Mouse (Mus musculus) limb, embryonic 14.5 days (tissue): ENCODE measurements around the gene Myo5c. TPM values are rescaled to one million over a fixed set of nuclear protein-coding genes. Genes with fewer than 3 reads are reported as not detected.

Source experiments
- ATAC-seq: fragments of 200-750 bp; cut with Nextera tagmentation; 2 replicates; pipeline ENCODE4 v1.8.0; 2017; ENCODE audit warnings: low read depth, moderate number of reproducible peaks, moderate TSS enrichment; ENCODE audit not compliant: low FRiP score
- DNase-seq: peaks from one replicate; pipeline ENCODE4 v3.0.0-alpha.2; 2015; ENCODE audit warnings: low spot score
- H3K27ac ChIP-seq: fragments of 300-500 bp; sonication (generic); replicated peaks from 2 replicates; pipeline ENCODE4 v1.5.1; 2014; ENCODE audit warnings: low read depth, mild to moderate bottlenecking, low read length, moderate library complexity, mixed read lengths
- H3K27me3 ChIP-seq: fragments of 300-500 bp; sonication (generic); 2 replicates; pipeline ENCODE4 v1.6.1; 2014; ENCODE audit warnings: low read length, mixed read lengths; ENCODE audit not compliant: control insufficient read depth, insufficient read depth
- H3K36me3 ChIP-seq: fragments of 300-500 bp; sonication (generic); 2 replicates; pipeline ENCODE4 v1.6.1; 2014; ENCODE audit warnings: mild to moderate bottlenecking, low read length, moderate library complexity, mixed read lengths; ENCODE audit not compliant: control insufficient read depth, insufficient read depth
- H3K4me1 ChIP-seq: fragments of 300-500 bp; sonication (generic); 2 replicates; pipeline ENCODE4 v1.6.1; 2014; ENCODE audit warnings: antibody characterized with exemption, low read length, mixed read lengths; ENCODE audit not compliant: control insufficient read depth, insufficient read depth
- H3K4me2 ChIP-seq: fragments of 300-500 bp; sonication (generic); replicated peaks from 2 replicates; pipeline ENCODE4 v1.6.1; 2014; ENCODE audit warnings: low read depth, mild to moderate bottlenecking, low read length, moderate library complexity; ENCODE audit not compliant: severe bottlenecking
- H3K4me3 ChIP-seq: fragments of 300-500 bp; sonication (generic); replicated peaks from 2 replicates; pipeline ENCODE4 v1.5.1; 2014; ENCODE audit warnings: low read length
- H3K9ac ChIP-seq: fragments of 300-500 bp; sonication (generic); 2 replicates; pipeline ENCODE4 v1.6.1; 2014; ENCODE audit warnings: mild to moderate bottlenecking, low read depth, low read length, moderate library complexity; ENCODE audit not compliant: severe bottlenecking
- H3K9me3 ChIP-seq: fragments of 300-500 bp; sonication (generic); 2 replicates; pipeline ENCODE4 v1.6.1; 2016; ENCODE audit warnings: low read length; ENCODE audit not compliant: control insufficient read depth
- POLR2A ChIP-seq: fragments of 200-500 bp; IDR thresholded peaks from 2 replicates; pipeline ENCODE4 v1.8.0; 2012; ENCODE audit warnings: inconsistent platforms, mild to moderate bottlenecking, moderate library complexity, borderline replicate concordance; ENCODE audit not compliant: insufficient read depth, insufficient read length; ENCODE audit errors: extremely low read depth
- WGBS: fragments of 180-500 bp; shearing (Covaris S2); extraction: QIAGEN DNeasy Blood & Tissue Kit; methylation state at CpG from one replicate; pipeline ENCODE4 v1.1.7; 2014; 5-methylcytosine and 5-hydroxymethylcytosine counted together
- polyA plus RNA-seq, 2 experiments: library from polyadenylated mRNA; depleted of rRNA in 1 of 2; stranded (reverse) in 1 of 2; unstranded in 1 of 2; fragments of >200 nt; fragmentation: Nextera tagmentation in 1 of 2; extraction: Ambion mirVana in 1 of 2; gene quantifications; 2 replicates each; pipeline versions ENCODE4 v1.2.1 to v1.2.3; 2012 to 2014

Myo5c gene
- polyA plus RNA-seq, 2 experiments: 0.15 to 0.52 TPM

DNA sequence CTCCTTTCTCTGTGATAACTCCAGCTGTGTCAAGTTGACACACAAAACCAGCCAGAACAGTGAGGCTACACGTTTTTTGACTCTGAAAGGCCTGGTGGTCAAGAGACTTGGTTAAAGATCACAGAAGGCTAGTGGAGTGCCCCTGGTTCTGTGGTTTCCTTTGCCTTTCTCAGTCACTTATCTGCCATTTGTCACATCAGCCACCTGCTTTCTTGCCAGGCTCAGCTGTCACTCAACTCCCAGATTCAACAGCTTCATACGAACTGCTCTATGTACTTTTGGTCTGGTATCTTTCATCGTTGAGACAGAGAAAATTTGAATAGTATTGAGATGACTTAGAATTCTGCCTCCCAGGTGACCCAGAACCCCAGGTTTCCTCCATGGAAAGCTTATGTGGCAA lies 21.9 kb downstream of the Myo5c start:
- H3K4me1 ChIP-seq: no peaks in the 10 kb centered on the region
- no peak for DNase-seq
- no peak overlapping the region for H3K4me3 ChIP-seq
- H3K9me3 ChIP-seq: no peaks in the 10 kb centered on the region
- no peaks in the 10 kb centered on the region for H3K27me3 ChIP-seq
- H3K9ac ChIP-seq: no peak overlapping the region
- no peak for TF ChIP-seq POLR2A
- no peak overlapping the region for H3K27ac ChIP-seq
- WGBS: 58% methylated on average over 3 of the region's 3 CpGs
- ATAC-seq: no peak
- no peak overlapping the region for H3K4me2 ChIP-seq
- no peaks in the 10 kb centered on the region for H3K36me3 ChIP-seq

GRCm38 (mm10) chr9:75254196-75254955 lies 22.6 kb downstream of the Myo5c start:
- Histone ChIP-seq H3K9ac (no peak overlapping the region), H3K36me3 (no peaks in the 10 kb centered on the region), H3K9me3 (no peaks in the 10 kb centered on the region), H3K4me2 (no peak overlapping the region), H3K27ac (no peak overlapping the region), H3K4me3 (no peak overlapping the region), H3K4me1 (no peaks in the 10 kb centered on the region), H3K27me3 (no peaks in the 10 kb centered on the region)
- WGBS: 67% methylated on average over 13 of the region's 13 CpGs
- ATAC-seq: peak; percentile 48; the same call in 1 of the 2 replicates
- no peak for DNase-seq
- TF ChIP-seq POLR2A: no peak

- ATAC-seq (no peak), DNase-seq (no peak)
- Histone ChIP-seq H3K9me3 (no peaks in the 10 kb centered on the region), H3K4me1 (0 out of 2 replicates have a peak, but pooled peaks cover under 1% of the 10 kb centered on the region), H3K27ac (no peak overlapping the region), H3K36me3 (no peaks in the 10 kb centered on the region), H3K4me2 (no peak overlapping the region), H3K4me3 (no peak overlapping the region), H3K27me3 (no peaks in the 10 kb centered on the region), H3K9ac (no peak overlapping the region)
- no peak for TF ChIP-seq POLR2A
- 89% methylated on average over 14 of the region's 14 CpGs for WGBS
Observed at GRCm38 (mm10) chr9:75255820-75256545, 24.2 kb downstream of the Myo5c start.

DNA sequence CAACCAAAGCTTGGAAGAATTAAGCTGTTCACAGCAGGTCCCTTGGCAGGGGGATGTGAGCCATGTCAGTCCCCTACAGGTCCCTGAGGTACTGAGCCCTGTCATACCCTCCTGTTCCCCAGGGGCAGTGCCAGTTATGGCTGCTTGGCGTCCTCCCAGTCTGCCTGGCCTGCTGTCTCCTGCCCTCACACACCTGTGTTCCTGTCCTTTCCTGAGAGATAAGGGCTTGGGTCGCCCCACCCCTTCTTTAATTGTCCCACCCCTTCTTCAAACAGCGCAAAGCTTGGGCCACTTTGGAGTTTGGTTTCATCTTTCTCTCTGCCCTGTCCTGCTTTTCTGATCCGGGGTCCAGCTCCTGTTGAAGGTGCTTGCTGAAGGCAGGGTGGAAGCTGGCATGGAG lies 27.0 kb downstream of the Myo5c start:
- WGBS: 49% methylated on average over 4 of the region's 4 CpGs

DNA sequence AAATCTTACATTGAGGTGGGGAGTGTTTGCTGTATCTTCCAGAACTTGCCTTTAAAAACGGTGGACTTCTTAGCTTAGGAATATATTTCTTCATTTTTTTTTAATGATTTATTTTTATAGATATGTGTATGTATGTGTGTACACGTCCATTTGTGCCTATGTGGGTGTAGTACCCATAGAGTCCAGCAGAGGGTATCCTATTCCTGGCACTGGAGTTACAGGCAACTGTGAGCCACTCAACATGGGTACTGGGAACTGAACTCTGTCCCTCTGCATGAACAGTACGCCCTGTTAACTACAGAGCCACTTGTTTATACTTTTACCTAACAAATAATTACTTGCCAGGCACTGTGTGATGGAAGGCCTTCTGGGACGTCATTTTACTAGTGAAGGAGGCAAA lies 27.8 kb downstream of the Myo5c start:
- ATAC-seq: no peak

More for the DNA sequence above, 27.0 kb downstream of the Myo5c start:
- no peak overlapping the region for H3K4me3 ChIP-seq
- ATAC-seq: no peak
- H3K9ac ChIP-seq: no peak overlapping the region
- H3K27ac ChIP-seq: no peak overlapping the region
- H3K4me1 ChIP-seq: peaks cover 8% of the 10 kb centered on the region; the same call in 1 of the 2 replicates
- H3K4me2 ChIP-seq: no peak overlapping the region
- no peaks in the 10 kb centered on the region for H3K27me3 ChIP-seq
- no peak for DNase-seq
- H3K36me3 ChIP-seq: no peaks in the 10 kb centered on the region
- TF ChIP-seq POLR2A: no peak
- H3K9me3 ChIP-seq: no peaks in the 10 kb centered on the region

More for the DNA sequence above, 27.8 kb downstream of the Myo5c start:
- no peak for DNase-seq
- no peak overlapping the region for H3K27ac ChIP-seq
- H3K9ac ChIP-seq: no peak overlapping the region
- H3K4me3 ChIP-seq: no peak overlapping the region
- no peaks in the 10 kb centered on the region for H3K27me3 ChIP-seq
- WGBS: 81% methylated on average over 4 of the region's 4 CpGs
- TF ChIP-seq POLR2A: no peak
- no peak overlapping the region for H3K4me2 ChIP-seq
- no peaks in the 10 kb centered on the region for H3K9me3 ChIP-seq
- H3K4me1 ChIP-seq: peaks cover 8% of the 10 kb centered on the region; the same call in 1 of the 2 replicates
- H3K36me3 ChIP-seq: no peaks in the 10 kb centered on the region
